Mouse (Mus musculus) gastrocnemius, adult 8-10 months (tissue): ENCODE results near the gene Gm9573. TPM values are rescaled to one million over a fixed set of nuclear protein-coding genes. Genes with fewer than 3 reads are reported as not detected.

Source experiments
- DNase-seq, 2 experiments: peaks; one replicate each; pipeline ENCODE4 v3.0.0; 2022; ENCODE audit warnings: low spot score in 2 of 2
- total RNA-seq, 4 experiments: library from RNA; stranded (reverse); gene quantifications; 2 replicates each; pipeline ENCODE4 v1.2.4; 2022

Gene Gm9573
- total RNA-seq, 4 experiments from 2014 or later = not detected

DNA sequence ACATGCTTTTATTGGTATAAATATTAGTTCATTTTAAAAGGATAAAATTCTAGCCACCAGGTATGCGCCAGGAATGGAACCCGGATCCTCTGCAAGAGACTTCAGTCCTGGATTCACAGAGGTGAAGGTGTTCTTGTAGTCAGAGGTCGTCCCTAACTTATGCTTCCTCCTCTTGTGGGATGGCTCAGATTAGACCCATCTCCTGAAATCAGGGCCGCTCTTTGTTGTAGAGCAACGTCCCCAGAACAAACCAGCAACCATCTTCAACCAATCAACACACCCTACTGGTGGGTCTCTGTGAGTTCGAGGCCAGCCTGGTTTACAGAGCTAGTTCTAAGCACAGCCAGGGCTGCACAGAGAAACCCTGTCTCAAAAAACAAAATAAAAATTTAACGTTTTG is 32.0 kb downstream of the Gm9573 start:
- DNase-seq = no peak

DNA sequence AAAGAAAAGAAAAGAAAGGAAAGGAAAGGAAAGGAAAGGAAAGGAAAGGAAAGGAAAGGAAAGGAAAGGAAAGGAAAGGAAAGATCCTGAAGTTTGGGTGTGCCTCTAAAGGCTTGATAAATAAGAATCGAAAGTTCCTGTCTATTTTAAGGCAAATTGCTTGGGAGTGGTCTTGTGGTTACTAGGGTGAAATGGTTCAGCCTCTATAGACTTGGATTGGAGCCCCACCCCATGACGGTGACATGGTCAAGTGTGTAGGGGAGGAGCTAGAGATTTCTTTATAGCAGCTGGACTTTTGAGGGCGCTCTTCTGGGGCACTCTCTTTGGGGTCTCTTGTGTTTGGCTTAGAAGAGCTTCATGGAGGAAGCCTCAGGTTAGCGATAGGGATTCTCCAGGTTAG is 32.7 kb downstream of the Gm9573 start:
- DNase-seq = no peak

- DNase-seq = no peak
These were observed 34.3 kb downstream of the Gm9573 start for GRCm38 (mm10) chr17:35592131-35592530.

DNA sequence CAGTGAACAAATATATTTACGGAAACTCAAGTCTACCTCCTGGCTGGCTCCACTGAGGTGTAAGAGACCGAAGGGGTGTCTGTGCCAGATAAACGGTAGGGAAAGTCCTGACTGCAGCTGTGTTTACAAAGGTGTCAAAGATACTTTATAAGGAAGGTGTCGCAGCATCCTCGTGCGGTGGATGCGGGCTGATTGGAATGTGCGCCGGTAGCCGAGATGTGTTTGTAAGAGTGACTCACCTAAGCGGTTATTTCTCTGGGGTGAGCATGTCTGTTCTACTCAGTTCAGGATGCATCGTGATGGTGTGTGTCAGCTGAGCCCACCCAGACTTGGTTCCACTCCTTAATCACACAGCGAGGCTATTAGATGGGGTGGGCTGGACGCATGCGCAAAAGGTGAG is 34.7 kb downstream of the Gm9573 start:
- DNase-seq = no peak

GRCm38 (mm10) chr17:35591219-35591578 is 35.2 kb downstream of the Gm9573 start:
- no peak for DNase-seq

DNA sequence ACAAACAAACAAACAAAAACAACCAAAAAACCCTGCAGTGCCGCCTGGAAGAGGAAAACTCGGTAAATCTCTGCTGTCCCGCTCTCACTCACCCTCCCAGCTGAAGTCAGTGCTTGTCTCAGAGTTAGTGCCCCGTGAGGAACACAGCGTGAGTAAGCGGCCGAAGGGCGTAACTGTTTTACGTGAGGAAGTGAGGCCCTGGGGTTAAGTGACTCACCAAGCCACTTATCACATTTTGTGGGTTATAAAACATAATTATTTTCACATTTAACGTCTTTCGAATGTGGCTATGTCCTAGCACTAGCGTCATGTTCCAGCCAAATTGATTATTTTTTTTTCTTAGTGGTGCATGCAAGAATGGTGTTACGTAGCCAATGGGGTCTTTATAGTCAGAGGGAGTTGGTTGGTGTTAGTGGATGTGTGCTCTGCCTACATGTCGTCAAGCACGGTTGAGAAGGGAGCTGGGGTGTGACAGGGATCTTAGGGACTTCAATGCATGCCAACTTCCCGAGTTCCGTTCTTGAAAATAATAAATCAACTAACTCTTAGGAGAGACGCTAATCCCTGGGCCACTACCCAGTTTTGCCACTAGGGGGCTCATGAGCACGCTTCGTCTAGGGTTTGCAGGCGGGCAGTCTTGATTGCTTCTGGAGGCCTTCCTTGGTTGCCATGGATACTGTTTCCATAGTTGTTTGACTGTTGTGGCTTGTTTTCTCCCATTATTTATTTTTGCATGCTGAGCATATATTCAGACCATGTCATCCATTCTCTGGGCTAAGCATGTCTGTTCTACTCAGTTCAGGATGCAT is 35.8 kb downstream of the Gm9573 start:
- DNase-seq = peak; percentile 55 to 61

DNA sequence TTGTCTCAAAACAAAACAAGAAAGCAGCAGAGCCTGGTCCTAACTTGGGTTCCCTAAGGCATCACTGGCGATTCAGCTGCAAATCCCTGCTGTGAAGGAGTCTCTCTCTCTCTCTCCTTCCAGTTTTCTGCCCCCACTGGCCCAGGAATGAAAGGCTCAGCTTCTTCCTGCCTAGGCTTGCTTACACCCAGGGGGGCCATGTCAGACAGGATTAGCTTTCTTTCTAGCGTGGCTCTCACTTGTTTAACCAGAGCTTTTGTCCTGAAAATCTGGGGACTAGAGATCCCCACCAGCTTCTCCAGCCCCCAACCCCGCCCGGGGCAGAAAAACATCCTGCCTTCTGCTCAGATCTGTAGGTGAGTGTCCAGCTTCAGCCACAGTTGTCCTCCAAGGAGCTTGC is 38.0 kb downstream of the Gm9573 start:
- DNase-seq = no peak

- DNase-seq = no peak
These were observed 39.1 kb downstream of the Gm9573 start for GRCm38 (mm10) chr17:35587291-35587690.

DNA sequence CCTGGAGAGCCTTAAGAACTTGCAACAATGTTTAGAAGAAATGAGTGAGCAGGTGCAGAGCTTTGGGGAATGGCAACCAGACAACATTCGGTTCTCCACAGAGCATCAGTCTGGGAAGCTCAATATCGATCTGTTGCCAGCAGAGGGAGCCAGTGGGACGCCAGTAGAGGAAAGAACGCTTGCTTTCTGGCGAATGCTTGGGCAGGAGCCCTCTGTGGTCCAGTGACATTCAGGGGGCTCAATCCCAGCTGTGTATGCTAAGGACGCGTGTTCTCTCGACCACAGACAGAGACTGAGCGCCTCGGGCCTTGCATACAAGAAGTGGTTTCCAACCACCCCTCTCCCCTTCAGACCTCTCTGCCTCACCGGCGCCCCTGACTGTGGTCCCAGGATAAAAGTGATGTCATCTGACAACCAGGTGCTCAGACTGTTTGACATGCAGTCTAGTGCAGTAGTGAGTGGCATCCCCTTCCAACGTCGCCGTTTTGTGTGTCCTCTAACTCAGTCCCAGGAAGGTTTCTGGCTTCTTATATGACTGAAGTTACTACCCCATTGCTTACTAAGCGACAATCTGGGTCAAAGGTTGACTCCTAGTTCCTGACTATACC is 42.0 kb downstream of the Gm9573 start:
- peak; percentile 35 to 48 for DNase-seq

GRCm38 (mm10) chr17:35582900-35583299 is 43.5 kb downstream of the Gm9573 start:
- DNase-seq = no peak

DNA sequence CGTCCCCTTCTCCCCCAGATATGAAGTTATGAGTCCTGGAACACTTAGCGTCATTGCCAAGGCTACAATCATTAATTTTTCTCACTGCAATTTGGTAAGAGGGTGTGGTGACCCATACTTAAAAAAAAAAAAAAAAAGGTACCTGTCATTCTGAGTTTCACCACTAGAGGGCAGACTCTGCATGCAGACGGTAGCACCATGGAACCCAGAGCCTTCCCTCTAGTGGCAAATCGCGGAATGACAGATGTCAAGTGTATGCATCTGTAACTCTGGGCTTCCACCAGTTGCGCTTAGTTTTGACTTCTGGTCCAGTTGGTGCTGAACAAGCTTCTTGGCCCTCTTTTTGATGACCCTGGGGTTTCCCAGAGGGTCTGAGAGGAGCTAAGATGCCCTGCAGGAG is 48.2 kb downstream of the Gm9573 start:
- DNase-seq = peak; percentile 45 to 57

DNA sequence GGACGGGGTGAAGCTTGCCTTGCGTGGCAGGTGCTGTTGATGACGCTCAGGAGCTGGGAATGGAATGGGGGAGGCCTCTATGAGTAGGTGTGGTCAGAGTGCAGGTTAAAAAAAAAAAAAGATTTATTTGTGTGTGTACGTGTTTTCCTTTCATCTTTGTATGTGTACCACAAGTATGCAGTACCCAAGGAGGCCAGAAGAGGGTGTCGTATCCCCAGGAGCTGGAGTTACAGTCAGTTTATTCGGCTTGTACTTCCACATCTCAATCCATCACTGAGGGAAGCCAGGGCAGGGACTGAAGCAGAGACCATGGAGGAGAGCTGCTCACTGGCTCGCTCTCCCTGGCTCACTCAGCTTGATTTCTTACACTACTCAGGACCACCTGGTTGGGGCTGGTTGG is 55.0 kb downstream of the Gm9573 start:
- no peak for DNase-seq

DNA sequence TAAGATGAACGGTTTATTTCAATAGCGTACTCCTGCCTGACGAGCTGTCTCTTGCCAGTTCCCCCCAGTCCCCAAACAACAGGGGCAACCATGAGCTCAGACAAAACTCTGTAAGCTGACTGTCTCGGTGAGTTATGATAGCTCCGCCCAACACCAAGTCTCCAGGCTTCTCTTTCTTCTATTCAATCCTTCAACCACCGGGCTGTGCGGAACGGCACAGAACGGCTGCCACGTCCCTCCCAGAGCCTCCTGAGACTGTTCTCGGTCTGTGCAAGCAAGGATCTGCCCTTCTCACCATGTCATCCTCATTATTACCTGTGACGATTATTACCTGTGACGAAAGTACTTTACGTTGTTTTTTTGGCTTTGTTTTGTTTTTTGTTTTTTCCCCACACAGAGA is 55.6 kb downstream of the Gm9573 start:
- no peak for DNase-seq

DNA sequence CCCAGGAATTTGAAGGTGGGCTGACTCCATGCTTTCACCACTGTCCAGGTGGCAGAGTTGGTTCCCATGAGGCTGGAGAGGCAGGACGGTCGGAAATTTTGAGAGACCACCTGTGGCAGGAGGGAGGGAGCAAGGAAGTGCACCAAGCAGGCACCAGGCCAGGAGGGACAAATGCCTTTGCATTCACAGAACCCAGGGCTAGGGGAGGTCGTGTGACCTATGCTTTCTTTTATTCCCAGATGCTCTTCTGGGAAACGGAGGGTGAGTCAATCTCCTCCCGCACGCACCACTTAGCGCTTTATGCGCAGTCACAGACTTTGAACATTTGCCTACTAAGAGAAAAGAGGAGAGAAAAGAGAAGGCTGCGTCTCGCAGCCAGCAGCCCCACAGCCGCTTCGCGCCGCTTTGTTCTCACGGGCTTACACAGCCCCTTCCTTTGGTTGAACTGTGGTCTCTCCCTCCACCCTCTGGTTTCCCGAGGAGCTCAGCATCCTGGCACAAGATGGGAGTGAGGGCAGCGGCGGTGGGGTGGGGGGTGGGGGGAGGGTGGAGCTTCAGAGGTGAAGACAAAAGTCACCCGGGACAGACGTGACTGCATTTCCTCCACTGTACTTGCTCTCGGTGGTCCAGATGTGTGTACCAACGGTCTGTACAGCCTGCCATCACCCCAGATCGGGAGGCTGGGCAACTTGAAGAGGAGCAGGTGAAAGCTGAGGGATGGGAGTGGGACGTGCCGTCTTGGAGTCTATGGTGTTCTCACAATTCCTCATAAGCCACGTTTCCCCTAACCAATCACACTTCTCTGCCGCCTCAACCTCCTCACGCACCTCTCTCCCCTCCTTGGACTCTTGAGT is 57.1 kb downstream of the Gm9573 start:
- DNase-seq = no peak

Other genes with a start within 250 kb of the Gm9573 start
- gene H2-Q4, start 247.0 kb downstream of the Gm9573 start, total RNA-seq = 1 to 10 TPM; 3.2 to 5.2 (median 4.0) TPM
- 1 to 10 TPM in 1 of 4 experiments, under 1 TPM in 3; 0.68 to 1.1 (median 0.87) TPM for gene H2-Q6, start 201.8 kb downstream of the Gm9573 start, total RNA-seq
- gene H2-Q7, start 187.5 kb downstream of the Gm9573 start, total RNA-seq = 1 to 10 TPM in 3 of 4 experiments, under 1 TPM in 1; 0.94 to 1.6 (median 1.2) TPM
- gene H2-Q10, start 156.5 kb downstream of the Gm9573 start, total RNA-seq = under 1 TPM in 3 of 4 experiments, not detected in 1; 0.07 to 0.78 (median 0.29) TPM
- gene Pou5f1, start 120.6 kb downstream of the Gm9573 start, total RNA-seq = not detected
- under 1 TPM; 0.32 to 0.67 (median 0.51) TPM for gene Tcf19, start 109.8 kb downstream of the Gm9573 start, total RNA-seq
- 1 to 10 TPM in 3 of 4 experiments, under 1 TPM in 1; 0.82 to 1.3 (median 1.1) TPM for gene Cchcr1, start 109.5 kb downstream of the Gm9573 start, total RNA-seq
- not detected for gene Psors1c2, start 93.4 kb downstream of the Gm9573 start, total RNA-seq
- gene Cdsn, start 74.5 kb downstream of the Gm9573 start, total RNA-seq = 1 to 10 TPM in 1 of 4 experiments, under 1 TPM in 1, not detected in 2; 0.29 to 1.1 TPM
- gene 2300002M23Rik, start 59.2 kb downstream of the Gm9573 start, total RNA-seq = not detected
- gene Sfta2, start 25.1 kb downstream of the Gm9573 start, total RNA-seq = not detected
- gene Mucl3, start 17.1 kb upstream of the Gm9573 start, total RNA-seq = not detected
- gene Vars2, start 41.0 kb upstream of the Gm9573 start, total RNA-seq = 10 to 100 TPM in 2 of 4 experiments, 1 to 10 TPM in 2; 9.0 to 15.4 (median 10.3) TPM
- 10 to 100 TPM; 16.0 to 21.6 (median 17.9) TPM for gene Gtf2h4, start 47.1 kb upstream of the Gm9573 start, total RNA-seq
- 10 to 100 TPM; 13.7 to 20.0 (median 15.9) TPM for gene Ddr1, start 78.0 kb upstream of the Gm9573 start, total RNA-seq
- gene Ier3, start 195.0 kb upstream of the Gm9573 start, total RNA-seq = 1 to 10 TPM; 5.6 to 7.8 (median 6.6) TPM
- 10 to 100 TPM; 52.6 to 67.2 (median 55.9) TPM for gene Flot1, start 196.6 kb upstream of the Gm9573 start, total RNA-seq
- gene Tubb5, start 211.7 kb upstream of the Gm9573 start, total RNA-seq = 10 to 100 TPM; 26.7 to 34.5 (median 28.3) TPM
- 1 to 10 TPM; 3.2 to 5.0 (median 4.0) TPM for gene Mdc1, start 214.9 kb upstream of the Gm9573 start, total RNA-seq
- gene Nrm, start 234.7 kb upstream of the Gm9573 start, total RNA-seq = 1 to 10 TPM in 2 of 4 experiments, under 1 TPM in 2; 0.52 to 2.6 (median 1.4) TPM
- 1 to 10 TPM; 2.4 to 4.7 (median 3.3) TPM for gene Ppp1r18, start 239.0 kb upstream of the Gm9573 start, total RNA-seq